Comparison of ENCODE assay signal across 9 mouse cellular contexts in genomic region chr15:89548837-89549236, GRCm38 (mm10). TPM values are rescaled to one million over a fixed set of nuclear protein-coding genes. Genes with fewer than 3 reads are reported as not detected.
DNase-seq lines count a peak whose midpoint lies in the region; ATAC-seq and TF ChIP-seq lines count a peak whose summit lies in the region.
"Had no signal": no experiment of that assay in that cellular context is flagged by ENCODE, and none has a peak within 500 bp of the region (broad histone marks: within the 10 kb centered on the region; RNA-seq: fewer than 3 reads in every experiment).

No protein-coding gene starts in this region.

- peak overlapping the region; percentile 45 for H3K4me3 ChIP-seq in heart, embryonic 16.5 days (ENCODE audit: low read length)
- peak overlapping the region; percentile 81 for H3K4me3 ChIP-seq in E14TG2a.4 (replicated peaks; ENCODE audit: low read length)
- H3K4me3 ChIP-seq in hindbrain, embryonic 13.5 days = no peak overlapping the region
- H3K4me3 ChIP-seq in stomach, embryonic 16.5 days (replicated peaks; ENCODE audit: low read length) = no peak overlapping the region

- no peak overlapping the region for H3K27ac ChIP-seq in heart, embryonic 16.5 days (ENCODE audit: low read length)
- H3K27ac ChIP-seq in hindbrain, embryonic 13.5 days = peak overlapping the region; percentile 52
- no peak overlapping the region for H3K27ac ChIP-seq in stomach, embryonic 16.5 days (ENCODE audit: low read length)

- no peak overlapping the region for H3K9ac ChIP-seq in heart, embryonic 16.5 days (ENCODE audit: low read length)
- H3K9ac ChIP-seq in hindbrain, embryonic 13.5 days = peak overlapping the region; percentile 58; the same call in 1 of the 2 replicates
- H3K9ac ChIP-seq in stomach, embryonic 16.5 days (ENCODE audit: low read length) = no peak overlapping the region

- intact Hi-C loops in heart, postnatal 25 days (cut with DNase I) = no loop called here

- 0 out of 2 replicates have a peak, but pooled peaks cover 2% of the 10 kb centered on the region for H3K4me1 ChIP-seq in heart, embryonic 16.5 days (ENCODE audit: control insufficient read depth, insufficient read depth, low read length)
- peaks cover 21% of the 10 kb centered on the region for H3K4me1 ChIP-seq in E14TG2a.4 (replicated peaks; ENCODE audit: low read depth, low read length)
- H3K4me1 ChIP-seq in hindbrain, embryonic 13.5 days (replicated peaks) = peaks cover 24% of the 10 kb centered on the region
- no peaks in the 10 kb centered on the region for H3K4me1 ChIP-seq in stomach, embryonic 16.5 days (ENCODE audit: control insufficient read depth, insufficient read depth, low read length)

- TF ChIP-seq CTCF in E14TG2a.4 (conservative IDR thresholded peaks at IDR 0.05; ENCODE audit: low read length) = no peak

- H3K9me3 ChIP-seq in heart, embryonic 16.5 days (replicated peaks; ENCODE audit: control insufficient read depth, low read length) = no peaks in the 10 kb centered on the region
- peaks cover 9% of the 10 kb centered on the region for H3K9me3 ChIP-seq in E14TG2a.4 (ENCODE audit: low read length)
- no peaks in the 10 kb centered on the region for H3K9me3 ChIP-seq in hindbrain, embryonic 13.5 days
- H3K9me3 ChIP-seq in stomach, embryonic 16.5 days (replicated peaks; ENCODE audit: control insufficient read depth, low read length) = no peaks in the 10 kb centered on the region

- WGBS in heart, embryonic 16.5 days = 47% methylated on average over 11 of the region's 11 CpGs
- 22% methylated on average over 11 of the region's 11 CpGs for WGBS in hindbrain, embryonic 13.5 days
- WGBS in stomach, embryonic 16.5 days = 61% methylated on average over 11 of the region's 11 CpGs

- ATAC-seq in heart, embryonic 16.5 days (replicated peaks; ENCODE audit: extremely low read depth, insufficient read depth, low FRiP score) = no peak; the same call in 1 of the 2 replicates
- ATAC-seq in hindbrain, embryonic 13.5 days (ENCODE audit: low FRiP score) = peak; percentile 47
- peak; percentile 11; the same call in 1 of the 2 replicates for ATAC-seq in stomach, embryonic 16.5 days (ENCODE audit: insufficient read depth, low FRiP score)

- peak overlapping the region; percentile 66 for H3K4me2 ChIP-seq in heart, embryonic 16.5 days (ENCODE audit: low read depth, low read length)
- H3K4me2 ChIP-seq in hindbrain, embryonic 13.5 days = peak overlapping the region; percentile 49
- H3K4me2 ChIP-seq in stomach, embryonic 16.5 days (ENCODE audit: low read depth, low read length) = peak overlapping the region; percentile 49; the same call in 1 of the 2 replicates

- H3K27me3 ChIP-seq in heart, embryonic 16.5 days (ENCODE audit: control insufficient read depth, insufficient read depth, low read length) = peaks cover 12% of the 10 kb centered on the region
- peaks cover 62% of the 10 kb centered on the region for H3K27me3 ChIP-seq in E14TG2a.4 (ENCODE audit: insufficient read depth, low read length)
- H3K27me3 ChIP-seq in hindbrain, embryonic 13.5 days = peaks cover 28% of the 10 kb centered on the region
- no peaks in the 10 kb centered on the region; the same call in 1 of the 2 replicates for H3K27me3 ChIP-seq in stomach, embryonic 16.5 days (ENCODE audit: control insufficient read depth, insufficient read depth, low read length)

- no peaks in the 10 kb centered on the region for H3K36me3 ChIP-seq in heart, embryonic 16.5 days (ENCODE audit: control insufficient read depth, insufficient read depth)
- H3K36me3 ChIP-seq in E14TG2a.4 (ENCODE audit: insufficient read depth, low read length) = peaks cover 15% of the 10 kb centered on the region
- peaks cover 67% of the 10 kb centered on the region for H3K36me3 ChIP-seq in hindbrain, embryonic 13.5 days
- H3K36me3 ChIP-seq in stomach, embryonic 16.5 days (ENCODE audit: control insufficient read depth, insufficient read depth, low read length) = no peaks in the 10 kb centered on the region

- DNase-seq in heart, postnatal 25 days (ENCODE audit: low spot score) = no peak
- DNase-seq in cerebellum, adult 8-10 months = peak; percentile 92
- DNase-seq in urinary bladder, postnatal 10 days (ENCODE audit: low spot score) = no peak
- no peak for DNase-seq in MN1 (ENCODE audit: low spot score)

RNA-seq across cellular contexts. Expression of gene Acr, which starts 19.3 kb away (rescaled TPM):
- 0.16 and 0.22 TPM in 2 replicates for polyA plus RNA-seq in heart, embryonic 16.5 days (2015; fragmentation: Nextera tagmentation; extraction: Ambion mirVana)
- total RNA-seq in heart, postnatal 25 days (2021) = under 1 TPM in 1 of 2 experiments, not detected in 1; 0.36 TPM
- polyA plus RNA-seq in hindbrain, embryonic 13.5 days (2015; fragmentation: Nextera tagmentation; extraction: Ambion mirVana) = 1.5 and 2.0 TPM in 2 replicates
- polyA plus RNA-seq in stomach, embryonic 16.5 days (2015; fragmentation: Nextera tagmentation; extraction: Ambion mirVana) = not detected in 2 replicates
- total RNA-seq: hematopoietic stem cell, adult 5-6 weeks had no signal

RNA-seq across cellular contexts. Expression of gene Rabl2, which starts 42.9 kb away (rescaled TPM):
- polyA plus RNA-seq in heart, embryonic 16.5 days (2015; fragmentation: Nextera tagmentation; extraction: Ambion mirVana) = 20.0 and 21.8 TPM in 2 replicates
- total RNA-seq in heart, postnatal 25 days (2021) = 1 to 10 TPM; 3.5 to 7.5 TPM
- polyA plus RNA-seq in hindbrain, embryonic 13.5 days (2015; fragmentation: Nextera tagmentation; extraction: Ambion mirVana) = 72.5 and 73.7 TPM in 2 replicates
- 34.6 and 35.2 TPM in 2 replicates for polyA plus RNA-seq in stomach, embryonic 16.5 days (2015; fragmentation: Nextera tagmentation; extraction: Ambion mirVana)

RNA-seq across cellular contexts. Expression of gene Shank3, which starts 49.4 kb away (rescaled TPM):
- polyA plus RNA-seq in heart, embryonic 16.5 days (2015; fragmentation: Nextera tagmentation; extraction: Ambion mirVana) = 1.6 and 2.0 TPM in 2 replicates
- total RNA-seq in heart, postnatal 25 days (2021) = 10 to 100 TPM; 48.2 to 53.3 TPM
- polyA plus RNA-seq in hindbrain, embryonic 13.5 days (2015; fragmentation: Nextera tagmentation; extraction: Ambion mirVana) = 11.0 and 12.1 TPM in 2 replicates
- 1.1 and 1.8 TPM in 2 replicates for polyA plus RNA-seq in stomach, embryonic 16.5 days (2015; fragmentation: Nextera tagmentation; extraction: Ambion mirVana)

Comparison
In these comparisons a context has a peak if more than half of its experiments do, and no peak if none do; other contexts are left out.
1. H3K4me3 ChIP-seq: peak in heart, embryonic 16.5 days (single experiment) and E14TG2a.4 (single experiment); none in hindbrain, embryonic 13.5 days (single experiment) and stomach, embryonic 16.5 days (single experiment).
2. Peak in every context shown above with its lines, with median percentiles within 50 percentile points of each other: H3K4me2 ChIP-seq.